Mouse (Mus musculus) erythroblast, embryonic 14.5 days (primary cell): Measurements from ENCODE around the gene Cped1.

ENCODE experiments used
- GATA1 ChIP-seq: IDR thresholded peaks from 2 replicates; pipeline ENCODE4 v1.6.1; 2012; ENCODE audit warnings: low read length, inconsistent platforms, mixed read lengths
- TAL1 ChIP-seq: IDR thresholded peaks from 3 replicates; pipeline ENCODE4 v1.6.1; 2012; ENCODE audit warnings: low read length, inconsistent platforms, mixed read lengths

DNA sequence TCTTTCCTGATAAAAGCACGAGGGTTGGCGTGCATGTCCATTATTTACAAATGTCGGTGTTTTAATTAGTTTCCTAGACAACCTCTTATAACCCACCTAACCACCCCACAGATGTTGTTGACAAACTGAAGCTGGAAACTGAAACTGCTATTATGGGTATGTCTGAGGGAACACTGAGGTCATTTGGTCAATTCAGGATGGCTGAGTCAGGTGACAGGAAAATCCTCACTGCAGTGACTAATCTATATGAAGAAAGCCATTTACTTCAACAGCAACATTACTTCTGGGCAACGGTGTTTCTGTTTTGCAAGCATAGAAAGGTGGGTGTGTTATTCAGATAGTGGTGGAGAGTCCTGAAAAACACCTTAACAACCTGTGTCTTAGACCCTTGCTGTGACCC, 12.4 kb downstream of the Cped1 start:
- TF ChIP-seq GATA1 = no peak
- no peak for TF ChIP-seq TAL1
